Mouse (Mus musculus) liver, embryonic 14.5 days (tissue): ENCODE results near the gene Ypel1. TPM values are rescaled to one million over a fixed set of nuclear protein-coding genes. Genes with fewer than 3 reads are reported as not detected.

Source experiments
- ATAC-seq: fragments of 200-750 bp; cut with Nextera tagmentation; 2 replicates; pipeline ENCODE4 v1.8.0; 2017; ENCODE audit warnings: moderate number of reproducible peaks, mild to moderate bottlenecking, moderate library complexity; ENCODE audit not compliant: insufficient read depth
- DNase-seq, 3 experiments: peaks; one replicate each; pipeline ENCODE4 v3.0.0-alpha.2; 2012 to 2013; ENCODE audit warnings: low read depth in 3 of 3, low spot score in 3 of 3
- H3K27ac ChIP-seq: fragments of 300-500 bp; sonication (generic); 2 replicates; pipeline ENCODE4 v1.5.1; 2014; ENCODE audit warnings: moderate library complexity, mild to moderate bottlenecking, control low read depth, inconsistent platforms
- H3K27me3 ChIP-seq: fragments of 300-500 bp; sonication (generic); 2 replicates; pipeline ENCODE4 v1.6.1; 2014; ENCODE audit warnings: mild to moderate bottlenecking, low read length, moderate library complexity; ENCODE audit not compliant: control insufficient read depth, insufficient read depth
- H3K36me3 ChIP-seq: fragments of 300-500 bp; sonication (generic); replicated peaks from 2 replicates; pipeline ENCODE4 v1.6.1; 2014; ENCODE audit warnings: low read depth; ENCODE audit not compliant: control insufficient read depth, insufficient read depth
- H3K4me1 ChIP-seq, 2 experiments: fragments of 200-500 bp in 1 of 2; fragments of 300-500 bp in 1 of 2; sonication (generic) in 1 of 2; replicated peaks; 2 replicates each; pipeline ENCODE4 v1.6.1; 2012 to 2014; ENCODE audit warnings: antibody characterized with exemption in 1 of 2, inconsistent platforms in 1 of 2, low read length in 1 of 2; ENCODE audit not compliant: control insufficient read depth in 2 of 2, insufficient read depth in 2 of 2
- H3K4me2 ChIP-seq: fragments of 300-500 bp; sonication (generic); 2 replicates; pipeline ENCODE4 v1.6.1; 2014; ENCODE audit warnings: low read depth, mild to moderate bottlenecking, control low read depth, moderate library complexity
- H3K4me3 ChIP-seq, 2 experiments: fragments of 200-500 bp in 1 of 2; fragments of 300-500 bp in 1 of 2; sonication (generic) in 1 of 2; 2 replicates each; pipeline ENCODE4 v1.5.1; 2012 to 2014; ENCODE audit warnings: low read depth in 2 of 2, low read length in 2 of 2, mild to moderate bottlenecking in 2 of 2, control low read depth in 1 of 2, inconsistent platforms in 1 of 2, moderate library complexity in 1 of 2; ENCODE audit not compliant: insufficient read depth in 1 of 2
- H3K9ac ChIP-seq: fragments of 300-500 bp; sonication (generic); replicated peaks from 2 replicates; pipeline ENCODE4 v1.6.1; 2014; ENCODE audit warnings: mild to moderate bottlenecking, control low read depth, moderate library complexity
- H3K9me3 ChIP-seq: fragments of 300-500 bp; sonication (generic); 2 replicates; pipeline ENCODE4 v1.6.1; 2016; ENCODE audit warnings: low read length, mixed read lengths; ENCODE audit not compliant: control insufficient read depth
- CTCF ChIP-seq: IDR thresholded peaks from 2 replicates; pipeline ENCODE4 v1.5.1; 2016; ENCODE audit warnings: antibody characterized with exemption, low read depth, control low read depth
- EP300 ChIP-seq: IDR thresholded peaks from 2 replicates; pipeline ENCODE4 v1.6.1; 2016; ENCODE audit warnings: antibody characterized with exemption, low read depth
- WGBS: fragments of 180-500 bp; shearing (Covaris S2); extraction: QIAGEN DNeasy Blood & Tissue Kit; methylation state at CpG from one replicate; pipeline ENCODE4 v1.1.7; 2014; ENCODE audit not compliant: insufficient replicate concordance; 5-methylcytosine and 5-hydroxymethylcytosine counted together
- polyA plus RNA-seq, 2 experiments: library from polyadenylated mRNA; depleted of rRNA in 1 of 2; stranded (reverse) in 1 of 2; unstranded in 1 of 2; fragments of >200 nt; fragmentation: Nextera tagmentation in 1 of 2; extraction: Ambion mirVana in 1 of 2; gene quantifications; 2 replicates each; pipeline versions ENCODE4 v1.2.1 to v1.2.3; 2012 to 2014

Ypel1 gene
- polyA plus RNA-seq, 2 experiments = 0.20 to 0.43 TPM

GRCm38 (mm10) chr16:17073000-17073399 lies 3.5 kb downstream of the Ypel1 start:
- no peak overlapping the region for H3K4me3 ChIP-seq
- 75% methylated on average over 7 of the region's 7 CpGs for WGBS
- ATAC-seq = no peak
- no peak overlapping the region for H3K27ac ChIP-seq
- H3K27me3 ChIP-seq = no peaks in the 10 kb centered on the region; the same call in none of the 2 replicates
- no peaks in the 10 kb centered on the region for H3K9me3 ChIP-seq
- TF ChIP-seq EP300 = no peak
- TF ChIP-seq CTCF = no peak
- no peak for DNase-seq
- H3K4me1 ChIP-seq = 0 out of 4 replicates have a peak, but pooled peaks cover 0 to 1% of the 10 kb centered on the region in 2 experiments
- no peaks in the 10 kb centered on the region for H3K36me3 ChIP-seq
- no peak overlapping the region for H3K9ac ChIP-seq
- H3K4me2 ChIP-seq = no peak overlapping the region

GRCm38 (mm10) chr16:17076301-17076700 lies 6.8 kb downstream of the Ypel1 start:
- DNase-seq = no peak
- Histone ChIP-seq H3K4me2 (no peak overlapping the region), H3K27me3 (no peaks in the 10 kb centered on the region), H3K4me3 (no peak overlapping the region), H3K36me3 (no peaks in the 10 kb centered on the region), H3K9me3 (no peaks in the 10 kb centered on the region), H3K4me1 (0 out of 4 replicates have a peak, but pooled peaks cover 0 to 1% of the 10 kb centered on the region in 2 experiments), H3K27ac (no peak overlapping the region), H3K9ac (no peak overlapping the region)
- no peak for ATAC-seq
- WGBS = 78% methylated on average over 2 of the region's 2 CpGs
- TF ChIP-seq CTCF (peak; percentile 35; the same call in 1 of the 2 replicates), EP300 (no peak)

DNA sequence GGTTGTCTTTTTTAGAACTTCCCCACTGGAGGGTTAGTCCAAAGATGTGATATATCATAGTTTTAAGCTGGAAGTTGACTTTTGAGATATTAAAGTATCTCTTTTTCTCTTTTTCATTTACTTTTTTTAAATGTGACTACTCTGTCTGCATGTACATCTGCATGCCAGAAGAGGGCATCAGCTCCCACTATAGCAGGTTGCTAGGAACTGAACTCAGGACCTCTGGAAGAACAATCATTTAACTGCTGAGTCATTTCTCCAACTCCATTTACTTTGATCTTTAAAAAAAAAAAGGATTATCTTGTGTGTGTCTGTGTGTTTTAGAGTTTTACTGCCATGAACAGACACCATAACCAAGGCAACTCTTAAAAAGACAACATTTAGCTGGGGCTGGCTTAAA lies 7.4 kb downstream of the Ypel1 start:
- 0 out of 4 replicates have a peak, but pooled peaks cover 0 to 1% of the 10 kb centered on the region in 2 experiments for H3K4me1 ChIP-seq
- DNase-seq (no peak), ATAC-seq (no peak)
- H3K36me3 ChIP-seq = no peaks in the 10 kb centered on the region
- H3K27me3 ChIP-seq = no peaks in the 10 kb centered on the region
- no peak overlapping the region for H3K9ac ChIP-seq
- H3K27ac ChIP-seq = no peak overlapping the region
- no peak overlapping the region for H3K4me3 ChIP-seq
- no peaks in the 10 kb centered on the region for H3K9me3 ChIP-seq
- no peak overlapping the region for H3K4me2 ChIP-seq
- TF ChIP-seq EP300 = no peak
- no peak for TF ChIP-seq CTCF

DNA sequence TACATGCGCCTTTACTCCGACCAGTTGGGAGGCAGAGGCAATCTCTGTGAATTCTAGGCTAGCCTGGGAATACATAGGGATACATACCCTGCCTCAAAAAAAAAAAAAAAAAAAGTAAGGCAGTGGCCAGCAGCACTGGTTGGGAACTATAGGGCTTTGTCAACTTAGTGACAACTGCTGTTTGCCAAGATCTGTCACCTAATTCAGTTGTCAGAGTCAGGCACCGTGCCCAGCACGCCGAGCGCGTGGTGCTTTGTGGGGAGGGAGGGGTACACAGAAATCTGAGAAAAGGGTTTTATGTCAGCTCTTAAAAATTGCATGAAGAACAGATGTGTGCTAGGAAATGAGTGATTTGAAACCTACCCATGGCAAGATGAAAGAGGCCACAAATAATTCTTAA lies 8.6 kb downstream of the Ypel1 start:
- ATAC-seq (no peak), DNase-seq (no peak)
- 72% methylated on average over 7 of the region's 7 CpGs for WGBS
- Histone ChIP-seq H3K9me3 (no peaks in the 10 kb centered on the region), H3K27me3 (no peaks in the 10 kb centered on the region), H3K4me2 (no peak overlapping the region), H3K9ac (no peak overlapping the region), H3K4me3 (no peak overlapping the region), H3K36me3 (no peaks in the 10 kb centered on the region), H3K27ac (no peak overlapping the region), H3K4me1 (0 out of 4 replicates have a peak, but pooled peaks cover 0 to 1% of the 10 kb centered on the region in 2 experiments)
- TF ChIP-seq EP300 (no peak), CTCF (no peak)

DNA sequence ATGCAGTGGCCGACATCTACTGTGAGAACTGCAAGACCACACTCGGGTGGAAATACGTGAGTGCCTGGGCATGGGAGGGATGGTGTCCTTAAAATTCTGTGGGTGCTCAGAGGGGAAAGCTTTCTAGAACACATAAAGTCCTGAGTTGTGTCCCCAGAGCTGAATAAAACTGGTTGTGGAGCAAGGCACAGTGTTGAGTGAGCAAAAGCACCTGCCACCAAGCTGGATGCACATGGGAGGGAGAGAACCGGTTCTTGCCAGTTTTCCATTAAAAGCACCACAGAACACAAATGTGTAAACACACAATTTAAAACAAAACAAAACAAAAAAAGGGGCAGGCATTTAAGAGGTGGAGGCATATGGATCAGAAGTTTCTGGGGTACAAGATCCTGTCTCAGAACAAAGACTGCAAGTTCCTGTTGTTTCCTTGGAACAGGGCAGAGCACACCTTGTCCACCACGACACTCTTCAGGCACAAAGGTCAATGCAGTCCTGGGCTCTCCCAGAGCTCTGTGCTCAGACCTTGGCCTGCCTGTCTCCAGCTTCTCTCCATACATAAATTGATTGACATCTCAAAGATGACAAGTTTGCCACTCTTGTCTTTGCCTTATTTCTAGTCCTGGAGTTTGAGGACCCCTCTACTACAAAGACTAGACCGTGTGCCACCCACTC lies 12.8 kb downstream of the Ypel1 start:
- no peak for TF ChIP-seq EP300
- no peak for TF ChIP-seq CTCF
- no peak for ATAC-seq
- peaks cover 7% of the 10 kb centered on the region for H3K36me3 ChIP-seq
- H3K27me3 ChIP-seq = no peaks in the 10 kb centered on the region
- DNase-seq = no peak
- H3K9ac ChIP-seq = no peak overlapping the region
- no peak overlapping the region for H3K4me3 ChIP-seq
- 0 out of 4 replicates have a peak, but pooled peaks cover 0 to 1% of the 10 kb centered on the region in 2 experiments for H3K4me1 ChIP-seq
- no peak overlapping the region for H3K4me2 ChIP-seq
- H3K27ac ChIP-seq = no peak overlapping the region
- 81% methylated on average over 6 of the region's 6 CpGs for WGBS
- no peaks in the 10 kb centered on the region for H3K9me3 ChIP-seq
